Mouse (Mus musculus): ENCODE data around the gene Gm8926. TPM values are rescaled to one million over a fixed set of nuclear protein-coding genes. Genes with fewer than 3 reads are reported as not detected.
"Not testable (repeated sequence)": the region's sequence is repeated elsewhere in the genome, so short reads cannot be mapped to it uniquely, and the experiment has no call there.

The Gm8926 gene
- total RNA-seq (2021), result not detected

GRCm38 (mm10) chr5:11770248-11770647, at the start of gene Gm8926:
Gene Gm8926 (plus strand): TSS chr5:11770548.
- DNase-seq, result not testable (repeated sequence)

Other genes starting within 250 kb of the Gm8926 start
- not detected for gene Gm6460, start 175.6 kb upstream of the Gm8926 start, total RNA-seq (2021)
- gene Gm8922, start 88.6 kb upstream of the Gm8926 start, total RNA-seq (2021), result not detected
- not detected for gene Gm6465, start 75.0 kb downstream of the Gm8926 start, total RNA-seq (2021)
- not detected for gene 4933402N22Rik, start 147.5 kb downstream of the Gm8926 start, total RNA-seq (2021)